Mouse (Mus musculus) left cerebral cortex, adult 9 months (tissue): Measurements from ENCODE around the gene Armc2.

Experiments used
- DNase-seq, 2 experiments: peaks; one replicate each; pipeline ENCODE4 v3.0.0; 2022; ENCODE audit warnings: low spot score in 2 of 2

Armc2 gene

GRCm38 (mm10) chr10:41866069-41866837 is 152.0 kb downstream of the Armc2 start:
- DNase-seq: no peak
